Mouse (Mus musculus) kidney, adult 2 months (tissue): ENCODE measurements around the gene Cap2.

ENCODE experiments used
- CTCF ChIP-seq: fragments of 200-500 bp; conservative IDR thresholded peaks from 2 replicates; pipeline ENCODE4 v1.5.1; 2011; ENCODE audit warnings: low read depth, mild to moderate bottlenecking, control low read depth, low read length, moderate library complexity, mixed read lengths; ENCODE audit not compliant: insufficient read depth, insufficient read length
- POLR2A ChIP-seq: fragments of 200-500 bp; IDR thresholded peaks from one replicate; pipeline ENCODE4 v1.6.1; 2011; ENCODE audit warnings: low read depth, low read length, control low read depth

- TF ChIP-seq CTCF (no peak), POLR2A (no peak)
Observed at GRCm38 (mm10) chr13:46490644-46491043, 11.0 kb upstream of the Cap2 start.
